Mouse (Mus musculus) liver (tissue): Measurements from ENCODE around the gene Usp9x.

Experiments used
- DNase-seq: peaks from one replicate; pipeline ENCODE4 v3.0.0-alpha.2; 2020; ENCODE audit warnings: mixed read lengths

Usp9x gene

GRCm38 (mm10) chrX:13085621-13086020, 14.3 kb downstream of the Usp9x start:
- DNase-seq = peak; percentile 3

GRCm38 (mm10) chrX:13096985-13097384, 25.7 kb downstream of the Usp9x start:
- no peak for DNase-seq

GRCm38 (mm10) chrX:13206514-13206913, 135.2 kb downstream of the Usp9x start:
- no peak for DNase-seq

- peak; percentile 86 for DNase-seq
Observed at GRCm38 (mm10) chrX:13207512-13208341, 136.4 kb downstream of the Usp9x start.

- DNase-seq = no peak
Observed at GRCm38 (mm10) chrX:13208404-13208803, 137.1 kb downstream of the Usp9x start.

GRCm38 (mm10) chrX:13214275-13214674, 143.0 kb downstream of the Usp9x start:
- DNase-seq = peak; percentile 49
